Mouse (Mus musculus) frontal cortex, postnatal 36 days (tissue): ENCODE measurements at regions not wholly inside any gene's neighbourhood (a gene's known extent, or its start where the extent isn't known, plus 50 kb on each side); places are given as distances from the start of the nearest gene placed in this dataset.

Experiments
- DNase-seq, 2 experiments: peaks; one replicate each; pipeline ENCODE4 v3.0.0; 2022; ENCODE audit warnings: low spot score in 2 of 2

DNA sequence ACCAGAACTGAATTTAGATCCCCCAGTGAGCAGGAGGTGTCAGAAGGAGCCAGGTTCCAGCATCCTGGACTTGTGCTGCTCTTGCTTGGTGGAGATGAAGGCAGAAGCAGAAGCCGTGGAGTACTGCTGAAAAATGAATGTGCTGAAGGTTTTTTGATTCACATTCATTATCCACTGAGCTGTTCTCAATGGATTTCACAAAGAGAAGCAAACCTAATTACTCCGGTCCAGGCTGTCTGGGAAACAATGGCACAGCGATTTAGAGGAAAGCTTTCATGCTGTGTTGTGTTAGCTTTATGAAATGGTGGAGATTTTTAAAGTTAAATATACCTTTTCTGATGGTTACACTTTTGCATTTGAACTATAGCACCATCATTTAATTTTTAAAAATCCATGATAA lies 535.3 kb upstream of the Adgrl3 start:
- no peak for DNase-seq

DNA sequence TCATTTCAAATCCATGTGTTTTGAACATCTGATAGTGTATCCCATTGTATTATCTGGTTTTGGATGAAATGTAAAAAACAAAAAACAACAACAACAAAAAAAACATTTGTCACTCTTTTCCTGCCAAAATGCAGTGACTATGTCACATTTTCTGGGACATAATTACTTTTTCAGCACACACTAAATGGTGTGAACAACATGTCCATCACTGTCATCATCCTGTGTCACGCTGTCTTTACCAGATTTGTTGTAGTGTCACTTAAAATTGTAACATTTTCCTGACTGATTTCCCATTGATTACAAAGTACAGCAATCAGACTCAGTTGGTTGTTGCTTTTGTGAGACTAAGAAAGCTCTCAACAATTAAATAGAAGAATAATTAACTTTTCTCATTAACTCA lies 531.6 kb upstream of the Adgrl3 start:
- no peak for DNase-seq

DNA sequence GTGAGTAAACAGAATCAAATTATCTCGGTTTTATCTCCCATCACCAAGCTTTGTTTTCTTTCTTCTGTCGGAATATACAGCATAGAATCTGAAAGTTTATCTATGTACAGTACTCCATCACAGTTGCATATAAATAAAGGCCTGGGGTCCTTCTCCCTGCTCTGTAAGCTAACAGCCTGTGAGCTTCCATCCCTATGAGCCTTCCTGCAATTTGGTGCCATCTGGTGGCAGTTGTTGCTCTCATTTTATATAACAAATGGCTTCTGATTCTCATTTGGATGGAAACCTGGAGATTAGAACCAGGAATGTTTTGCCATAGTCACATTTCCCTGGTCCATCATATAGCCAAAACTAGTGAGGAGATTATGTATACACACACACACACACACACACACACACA lies 511.3 kb upstream of the Adgrl3 start:
- peak; percentile 37 to 73 for DNase-seq

DNA sequence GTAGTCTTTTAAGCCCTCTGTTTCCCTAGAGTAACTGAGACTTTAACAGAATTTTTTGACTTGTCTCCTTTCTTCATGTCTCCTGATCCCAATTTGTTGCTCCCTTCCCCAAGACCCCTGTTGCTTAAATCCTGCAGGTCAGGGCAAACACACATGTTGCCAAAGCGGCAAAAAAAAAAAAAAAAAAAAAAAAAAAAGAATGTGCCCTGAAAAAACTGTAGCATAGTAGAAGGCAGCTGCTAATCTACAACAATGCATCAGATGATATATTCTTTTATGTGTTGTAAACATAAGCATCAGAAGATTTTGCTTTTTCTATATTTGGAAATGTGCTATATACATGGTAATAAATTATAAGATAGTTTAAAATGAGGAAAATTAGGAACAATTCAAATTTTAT lies 479.9 kb upstream of the Adgrl3 start:
- DNase-seq: no peak

DNA sequence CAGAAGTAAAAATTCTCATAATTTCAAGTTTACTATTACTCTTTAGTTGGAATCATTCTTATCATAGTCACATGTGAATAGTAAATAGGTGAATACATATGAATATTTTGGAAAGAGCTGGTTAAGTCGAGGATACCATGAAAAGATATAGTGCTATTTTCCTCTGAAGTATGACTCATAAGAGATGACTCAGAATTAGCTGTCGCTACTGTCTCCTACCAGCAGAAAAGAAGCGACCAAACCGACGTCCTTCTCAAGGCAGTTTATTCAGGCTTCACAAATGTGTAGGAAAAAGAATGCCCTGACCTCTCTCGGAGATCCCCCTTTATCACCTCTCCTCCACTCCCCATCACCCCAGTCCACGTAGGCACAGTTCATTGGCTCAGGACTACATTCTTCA lies 468.3 kb upstream of the Adgrl3 start:
- DNase-seq: no peak

DNA sequence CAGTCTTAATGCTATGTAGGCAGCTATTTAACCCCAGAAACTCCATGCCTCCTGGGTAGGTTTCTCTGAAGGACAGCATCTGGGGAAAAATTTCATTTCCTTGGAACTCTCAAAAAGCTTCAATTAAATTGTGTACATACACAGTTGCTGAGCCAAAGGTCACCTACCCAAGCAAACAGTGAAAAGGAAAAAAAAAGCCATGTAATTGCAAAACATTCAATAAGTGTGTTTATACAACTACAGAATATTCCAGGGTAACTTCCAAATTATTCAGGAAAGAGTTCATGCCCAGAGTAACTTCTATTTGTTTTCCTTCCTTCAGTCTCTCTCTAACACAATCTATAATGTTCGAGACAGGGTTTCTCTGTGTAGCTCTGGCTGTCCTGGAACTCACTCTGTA lies 441.2 kb upstream of the Adgrl3 start:
- DNase-seq: no peak

DNA sequence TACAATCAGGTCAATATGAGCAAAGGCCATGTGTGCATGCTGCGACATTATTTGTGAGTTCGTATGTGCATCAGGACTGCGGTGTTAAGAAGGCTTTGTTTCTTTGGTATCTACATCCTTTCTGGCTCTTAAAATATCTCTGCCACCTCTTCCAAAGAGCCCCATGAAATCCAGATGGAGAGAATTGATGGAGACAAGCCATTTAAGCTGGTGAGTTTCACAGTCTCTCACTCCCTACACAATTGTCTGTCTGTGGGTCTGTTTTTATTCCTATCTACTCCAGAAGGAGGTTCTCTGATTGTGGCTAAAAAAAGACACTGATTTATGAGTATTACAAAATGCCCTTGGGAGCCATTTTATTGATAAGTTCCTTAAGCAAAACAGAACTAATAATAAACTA lies 408.4 kb upstream of the Adgrl3 start:
- no peak for DNase-seq

DNA sequence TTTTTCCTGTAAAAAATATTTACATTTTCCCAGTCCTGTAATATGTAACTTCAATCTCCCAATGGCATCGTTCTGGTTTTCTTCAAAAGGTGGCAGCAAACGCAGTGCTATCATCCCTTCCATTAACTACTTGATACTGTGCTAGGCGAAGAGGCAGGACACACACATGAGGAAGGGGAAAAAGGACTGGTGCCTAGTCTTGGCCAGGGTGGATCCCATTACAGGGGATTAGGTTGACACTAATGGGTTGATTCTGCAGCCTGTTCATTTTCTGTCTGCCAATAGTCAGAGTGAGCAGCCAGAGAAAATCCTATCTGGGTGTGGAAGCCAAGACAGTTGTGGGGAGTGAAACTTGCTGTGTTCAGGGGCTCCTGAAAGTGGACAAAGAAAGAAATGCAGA lies 392.7 kb upstream of the Adgrl3 start:
- no peak for DNase-seq

DNA sequence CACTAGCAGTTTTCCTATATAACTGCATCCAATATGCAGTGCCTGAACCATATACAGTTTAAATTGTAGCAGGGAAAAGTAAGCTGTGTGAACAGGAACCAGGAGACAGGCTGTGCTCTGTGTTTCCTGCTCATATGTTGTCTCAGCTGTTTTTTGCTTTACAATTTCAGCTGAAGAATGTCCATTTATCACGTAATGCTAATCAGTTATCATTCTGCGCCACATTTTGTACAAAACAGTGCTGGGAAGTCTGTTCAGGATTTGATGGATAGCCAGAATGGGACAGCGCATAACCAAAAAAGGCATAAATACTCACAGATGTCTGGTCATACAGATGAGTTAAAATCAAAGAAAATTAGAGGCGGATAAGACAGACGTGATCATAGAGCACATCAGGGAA lies 360.9 kb upstream of the Adgrl3 start:
- no peak for DNase-seq

DNA sequence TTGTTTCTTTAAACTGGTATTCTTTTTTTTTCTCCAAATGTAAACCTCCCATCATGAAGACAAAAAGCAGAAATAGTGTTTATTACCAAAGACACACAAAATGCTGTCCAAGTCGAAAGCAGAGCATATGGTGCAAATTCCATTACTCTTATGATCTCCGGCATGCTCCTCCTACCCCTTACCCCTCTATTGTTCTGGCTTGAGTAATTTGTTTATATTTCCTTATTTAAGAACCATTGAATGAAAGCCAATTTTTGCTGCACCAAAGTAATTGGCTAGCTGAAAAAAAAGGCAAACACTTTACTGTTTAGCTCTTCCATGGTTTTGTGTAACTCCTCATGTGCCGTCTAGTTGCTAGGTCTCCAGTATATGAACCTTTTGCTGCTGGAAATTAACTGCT lies 360.4 kb upstream of the Adgrl3 start:
- no peak for DNase-seq

DNA sequence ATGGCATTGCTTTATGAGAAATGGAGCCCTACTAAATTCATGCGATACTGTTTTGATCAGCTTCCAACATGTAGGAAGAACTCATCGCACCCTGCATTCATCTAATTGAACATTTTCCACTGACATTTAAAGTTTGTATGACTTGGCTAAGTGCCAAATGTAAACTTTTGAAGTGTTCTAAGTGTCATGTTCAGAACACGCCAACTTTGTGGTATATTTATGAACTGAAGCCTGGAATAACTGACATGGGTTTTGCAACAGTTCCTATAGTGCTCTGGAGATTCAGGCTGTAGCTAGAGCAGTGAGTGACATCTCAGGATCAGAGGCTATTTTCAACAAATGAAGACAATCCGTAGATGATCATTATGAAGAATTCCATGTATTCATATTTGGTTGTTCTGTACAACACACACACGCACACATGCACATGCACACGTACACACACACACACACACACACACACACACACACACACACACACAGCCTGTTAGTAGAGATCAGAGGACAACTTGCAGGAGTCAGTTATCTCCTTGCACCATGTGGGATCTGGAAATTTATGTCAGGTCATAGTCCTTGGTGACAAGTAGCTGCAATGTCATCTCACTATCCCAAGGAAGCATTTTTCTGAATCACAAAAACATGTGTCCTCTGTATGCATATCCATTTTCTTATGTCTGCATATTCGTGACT lies 349.5 kb upstream of the Adgrl3 start:
- DNase-seq: no peak

DNA sequence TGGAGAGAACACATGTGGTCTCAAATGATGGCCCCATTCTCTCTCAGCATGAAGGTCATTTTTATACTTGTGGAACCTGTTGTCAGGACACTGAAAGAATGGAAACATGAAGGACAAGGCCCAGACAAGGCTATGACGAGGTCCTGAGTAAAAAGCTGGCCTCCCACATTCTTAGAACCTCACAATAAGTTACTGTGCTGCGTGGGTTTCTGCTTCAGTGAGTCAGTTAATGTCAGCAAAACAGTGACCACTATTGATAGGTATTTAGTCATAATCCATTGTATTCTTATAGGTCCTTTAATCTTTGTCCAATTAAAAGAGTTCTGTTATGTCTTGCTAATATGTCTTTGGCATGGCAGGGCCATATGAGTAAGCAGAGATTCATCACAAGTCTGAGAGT lies 336.5 kb upstream of the Adgrl3 start:
- DNase-seq: no peak

DNA sequence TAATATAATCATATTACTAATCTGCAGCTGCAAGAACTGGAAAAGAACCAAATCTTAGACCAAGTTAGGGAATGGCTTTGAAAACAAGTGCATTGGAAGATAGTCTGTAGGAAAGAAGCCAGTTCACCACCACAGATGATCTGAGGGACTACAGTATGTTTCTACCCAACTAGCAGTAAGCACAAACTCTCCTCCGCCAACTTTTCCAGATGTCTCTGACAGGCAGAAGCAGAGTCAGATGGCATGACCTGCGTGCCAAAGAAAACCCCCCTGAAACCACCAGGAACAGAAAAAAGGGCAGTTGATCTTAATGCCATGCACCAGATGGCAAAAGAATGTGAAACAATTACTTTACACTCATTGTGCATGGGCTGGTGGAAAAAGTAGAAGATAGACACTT lies 319.1 kb upstream of the Adgrl3 start:
- DNase-seq: no peak

DNA sequence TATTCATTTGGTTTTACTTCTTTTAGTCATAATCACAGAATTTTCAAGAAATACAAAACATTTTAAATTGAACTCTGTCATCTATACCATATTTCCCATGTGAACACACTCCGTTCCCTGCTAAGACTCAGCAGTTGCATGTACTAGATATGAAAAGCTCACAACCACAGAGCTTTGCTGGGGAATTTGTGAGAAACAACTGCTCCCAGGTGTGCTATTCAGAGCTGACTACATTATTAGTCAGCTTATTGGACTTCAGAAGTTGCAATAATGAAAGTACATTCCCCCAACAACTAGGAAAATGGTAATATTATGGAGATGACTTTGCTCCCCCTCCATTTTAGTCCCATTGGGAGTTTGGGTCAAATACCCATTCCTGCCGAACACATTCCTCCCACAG lies 315.2 kb upstream of the Adgrl3 start:
- no peak for DNase-seq

DNA sequence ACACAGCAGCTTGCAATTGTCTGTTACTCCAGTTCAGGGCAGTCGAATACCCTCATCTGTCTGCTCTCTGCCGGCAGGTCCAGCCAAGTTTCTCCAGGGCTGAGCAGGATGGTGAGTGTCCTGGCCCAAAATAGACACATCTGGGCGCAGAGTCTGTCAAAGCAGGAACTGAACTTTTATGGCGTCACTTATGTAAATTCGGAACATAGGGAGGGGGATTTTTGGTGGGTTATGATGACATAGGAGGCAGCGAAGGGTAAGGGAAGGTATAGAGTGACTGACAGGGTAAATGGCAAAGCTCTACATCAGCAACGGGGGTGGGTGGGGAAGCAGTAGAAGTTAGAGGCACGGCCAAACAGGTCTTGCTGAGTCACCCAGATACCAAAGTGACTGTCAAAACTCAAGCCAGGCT lies 313.3 kb upstream of the Adgrl3 start:
- DNase-seq: no peak
